Mouse (Mus musculus) limb, embryonic 15.5 days (tissue): ENCODE measurements at regions not wholly inside any gene's neighbourhood (a gene's known extent, or its start where the extent isn't known, plus 50 kb on each side); places are given as distances from the start of the nearest gene placed in this dataset.
A peak's percentile ranks its signal among the peaks of the same experiment; 100 is the strongest.

Experiments used
- ATAC-seq: fragments of 200-750 bp; cut with Nextera tagmentation; 2 replicates; pipeline ENCODE4 v1.8.0; 2017; ENCODE audit warnings: low read depth, moderate TSS enrichment; ENCODE audit not compliant: insufficient number of reproducible peaks, low FRiP score, low TSS enrichment
- H3K27ac ChIP-seq: fragments of 300-500 bp; sonication (generic); 2 replicates; pipeline ENCODE4 v1.5.1; 2015; ENCODE audit warnings: moderate library complexity, mild to moderate bottlenecking, inconsistent platforms
- H3K27me3 ChIP-seq: fragments of 300-500 bp; sonication (generic); 2 replicates; pipeline ENCODE4 v1.6.1; 2015; ENCODE audit warnings: inconsistent platforms
- H3K36me3 ChIP-seq: fragments of 300-500 bp; sonication (generic); 2 replicates; pipeline ENCODE4 v1.6.1; 2015; ENCODE audit warnings: inconsistent platforms
- H3K4me1 ChIP-seq: fragments of 300-500 bp; sonication (generic); 2 replicates; pipeline ENCODE4 v1.6.1; 2015; ENCODE audit warnings: inconsistent platforms
- H3K4me2 ChIP-seq: fragments of 300-500 bp; sonication (generic); 2 replicates; pipeline ENCODE4 v1.6.1; 2015; ENCODE audit warnings: mild to moderate bottlenecking, inconsistent platforms
- H3K4me3 ChIP-seq: fragments of 300-500 bp; sonication (generic); 2 replicates; pipeline ENCODE4 v1.5.1; 2015; ENCODE audit warnings: mild to moderate bottlenecking, inconsistent platforms
- H3K9ac ChIP-seq: fragments of 300-500 bp; sonication (generic); 2 replicates; pipeline ENCODE4 v1.6.1; 2015; ENCODE audit warnings: inconsistent platforms
- H3K9me3 ChIP-seq: fragments of 300-500 bp; sonication (generic); 2 replicates; pipeline ENCODE4 v1.6.1; 2016; ENCODE audit warnings: inconsistent platforms
- WGBS: fragments of 180-500 bp; shearing (Covaris S2); methylation state at CpG from one replicate; pipeline ENCODE4 v1.1.7; 2015; 5-methylcytosine and 5-hydroxymethylcytosine counted together

GRCm38 (mm10) chr5:41206462-41206861 lies 501.5 kb downstream of the Rab28 start:
- no peaks in the 10 kb centered on the region for H3K9me3 ChIP-seq
- no peak overlapping the region for H3K4me2 ChIP-seq
- ATAC-seq, result no peak
- no peak overlapping the region for H3K4me3 ChIP-seq
- no peaks in the 10 kb centered on the region for H3K27me3 ChIP-seq
- H3K4me1 ChIP-seq, result 0 out of 2 replicates have a peak, but pooled peaks cover 3% of the 10 kb centered on the region
- no peak overlapping the region for H3K27ac ChIP-seq
- H3K36me3 ChIP-seq, result no peaks in the 10 kb centered on the region
- H3K9ac ChIP-seq, result no peak overlapping the region
- 85% methylated on average over 3 of the region's 3 CpGs for WGBS

- Histone ChIP-seq H3K27ac (peak overlapping the region; percentile 13; the same call in 1 of the 2 replicates), H3K9me3 (no peaks in the 10 kb centered on the region), H3K4me1 (0 out of 2 replicates have a peak, but pooled peaks cover 3% of the 10 kb centered on the region), H3K27me3 (no peaks in the 10 kb centered on the region), H3K4me2 (no peak overlapping the region), H3K4me3 (no peak overlapping the region), H3K9ac (no peak overlapping the region), H3K36me3 (no peaks in the 10 kb centered on the region)
- no peak for ATAC-seq
Measured at GRCm38 (mm10) chr5:41204417-41204816, 503.5 kb downstream of the Rab28 start.

GRCm38 (mm10) chr5:41187193-41187592 lies 520.8 kb downstream of the Rab28 start:
- ATAC-seq, result no peak
- H3K4me2 ChIP-seq, result no peak overlapping the region
- H3K27ac ChIP-seq, result no peak overlapping the region
- H3K9ac ChIP-seq, result no peak overlapping the region
- 40% methylated on average over 5 of the region's 5 CpGs for WGBS
- no peaks in the 10 kb centered on the region for H3K27me3 ChIP-seq
- H3K4me3 ChIP-seq, result no peak overlapping the region
- no peaks in the 10 kb centered on the region for H3K36me3 ChIP-seq
- H3K4me1 ChIP-seq, result 0 out of 2 replicates have a peak, but pooled peaks cover 5% of the 10 kb centered on the region
- no peaks in the 10 kb centered on the region for H3K9me3 ChIP-seq

GRCm38 (mm10) chr5:41177220-41177619 lies 530.7 kb downstream of the Rab28 start:
- ATAC-seq, result no peak
- 86% methylated on average over 3 of the region's 3 CpGs for WGBS
- H3K9me3 ChIP-seq, result no peaks in the 10 kb centered on the region

GRCm38 (mm10) chr5:41165870-41166626 lies 541.9 kb downstream of the Rab28 start:
- ATAC-seq, result 0 out of 2 replicates have a peak, but pooled peaks have one; percentile 44
- Histone ChIP-seq H3K27ac (no peak overlapping the region), H3K27me3 (no peaks in the 10 kb centered on the region), H3K4me2 (no peak overlapping the region), H3K36me3 (no peaks in the 10 kb centered on the region), H3K9me3 (no peaks in the 10 kb centered on the region), H3K4me1 (no peaks in the 10 kb centered on the region), H3K9ac (no peak overlapping the region), H3K4me3 (no peak overlapping the region)
- 43% methylated on average over 14 of the region's 14 CpGs for WGBS

More at GRCm38 (mm10) chr5:41177220-41177619, 530.7 kb downstream of the Rab28 start:
- no peaks in the 10 kb centered on the region for H3K4me1 ChIP-seq
- H3K36me3 ChIP-seq, result no peaks in the 10 kb centered on the region
- no peak overlapping the region for H3K9ac ChIP-seq
- no peak overlapping the region for H3K4me2 ChIP-seq
- no peak overlapping the region for H3K4me3 ChIP-seq
- H3K27ac ChIP-seq, result no peak overlapping the region
- no peaks in the 10 kb centered on the region for H3K27me3 ChIP-seq

- ATAC-seq, result no peak
- Histone ChIP-seq H3K9me3 (no peaks in the 10 kb centered on the region), H3K27ac (no peak overlapping the region), H3K4me1 (no peaks in the 10 kb centered on the region), H3K27me3 (no peaks in the 10 kb centered on the region), H3K9ac (no peak overlapping the region), H3K4me2 (no peak overlapping the region), H3K4me3 (no peak overlapping the region), H3K36me3 (no peaks in the 10 kb centered on the region)
- 20% methylated on average over 5 of the region's 5 CpGs for WGBS
Measured at GRCm38 (mm10) chr5:41125050-41125449, 582.9 kb downstream of the Rab28 start.

GRCm38 (mm10) chr5:41117658-41118057 lies 590.3 kb downstream of the Rab28 start:
- no peak overlapping the region for H3K27ac ChIP-seq
- no peaks in the 10 kb centered on the region for H3K9me3 ChIP-seq
- H3K36me3 ChIP-seq, result no peaks in the 10 kb centered on the region
- H3K4me3 ChIP-seq, result no peak overlapping the region
- no peak overlapping the region for H3K9ac ChIP-seq
- no peaks in the 10 kb centered on the region for H3K27me3 ChIP-seq
- ATAC-seq, result no peak
- H3K4me2 ChIP-seq, result no peak overlapping the region
- 45% methylated on average over 3 of the region's 3 CpGs for WGBS
- H3K4me1 ChIP-seq, result no peaks in the 10 kb centered on the region

GRCm38 (mm10) chr5:41087773-41088172 lies 620.2 kb downstream of the Rab28 start:
- H3K4me1 ChIP-seq, result no peaks in the 10 kb centered on the region
- H3K9me3 ChIP-seq, result no peaks in the 10 kb centered on the region
- H3K4me2 ChIP-seq, result no peak overlapping the region
- no peak overlapping the region for H3K9ac ChIP-seq
- H3K27ac ChIP-seq, result no peak overlapping the region
- WGBS, result 48% methylated on average over 5 of the region's 5 CpGs
- ATAC-seq, result no peak
- 0 out of 2 replicates have a peak, but pooled peaks cover 4% of the 10 kb centered on the region for H3K27me3 ChIP-seq
- H3K36me3 ChIP-seq, result no peaks in the 10 kb centered on the region
- no peak overlapping the region for H3K4me3 ChIP-seq

GRCm38 (mm10) chr5:41076412-41076811 lies 631.5 kb downstream of the Rab28 start:
- Histone ChIP-seq H3K27ac (no peak overlapping the region), H3K9me3 (no peaks in the 10 kb centered on the region), H3K4me1 (no peaks in the 10 kb centered on the region), H3K27me3 (no peaks in the 10 kb centered on the region), H3K36me3 (no peaks in the 10 kb centered on the region), H3K9ac (no peak overlapping the region), H3K4me3 (no peak overlapping the region), H3K4me2 (no peak overlapping the region)
- ATAC-seq, result no peak
- 71% methylated on average over 2 of the region's 2 CpGs for WGBS

- 63% methylated on average over 9 of the region's 9 CpGs for WGBS
Measured at GRCm38 (mm10) chr5:41061646-41062045, 646.3 kb downstream of the Rab28 start.

GRCm38 (mm10) chr5:41061222-41061621 lies 646.7 kb downstream of the Rab28 start:
- Histone ChIP-seq H3K36me3 (no peaks in the 10 kb centered on the region), H3K27ac (no peak overlapping the region), H3K4me3 (no peak overlapping the region), H3K9ac (no peak overlapping the region), H3K27me3 (no peaks in the 10 kb centered on the region), H3K9me3 (no peaks in the 10 kb centered on the region), H3K4me1 (no peaks in the 10 kb centered on the region), H3K4me2 (no peak overlapping the region)
- 30% methylated on average over 3 of the region's 3 CpGs for WGBS
- no peak for ATAC-seq

More at GRCm38 (mm10) chr5:41061646-41062045, 646.3 kb downstream of the Rab28 start:
- H3K27ac ChIP-seq, result no peak overlapping the region
- H3K27me3 ChIP-seq, result no peaks in the 10 kb centered on the region
- H3K4me3 ChIP-seq, result no peak overlapping the region
- H3K9ac ChIP-seq, result no peak overlapping the region
- no peaks in the 10 kb centered on the region for H3K4me1 ChIP-seq
- H3K4me2 ChIP-seq, result no peak overlapping the region
- H3K36me3 ChIP-seq, result no peaks in the 10 kb centered on the region
- no peak for ATAC-seq
- no peaks in the 10 kb centered on the region for H3K9me3 ChIP-seq

GRCm38 (mm10) chr5:41058015-41058414 lies 649.9 kb downstream of the Rab28 start:
- H3K9me3 ChIP-seq, result no peaks in the 10 kb centered on the region
- H3K36me3 ChIP-seq, result no peaks in the 10 kb centered on the region
- no peak for ATAC-seq
- WGBS, result 86% methylated on average over 3 of the region's 3 CpGs
- H3K9ac ChIP-seq, result no peak overlapping the region
- no peak overlapping the region for H3K27ac ChIP-seq
- no peak overlapping the region for H3K4me3 ChIP-seq
- H3K4me1 ChIP-seq, result no peaks in the 10 kb centered on the region
- no peak overlapping the region for H3K4me2 ChIP-seq
- H3K27me3 ChIP-seq, result no peaks in the 10 kb centered on the region
